In the genomic region with DNA sequence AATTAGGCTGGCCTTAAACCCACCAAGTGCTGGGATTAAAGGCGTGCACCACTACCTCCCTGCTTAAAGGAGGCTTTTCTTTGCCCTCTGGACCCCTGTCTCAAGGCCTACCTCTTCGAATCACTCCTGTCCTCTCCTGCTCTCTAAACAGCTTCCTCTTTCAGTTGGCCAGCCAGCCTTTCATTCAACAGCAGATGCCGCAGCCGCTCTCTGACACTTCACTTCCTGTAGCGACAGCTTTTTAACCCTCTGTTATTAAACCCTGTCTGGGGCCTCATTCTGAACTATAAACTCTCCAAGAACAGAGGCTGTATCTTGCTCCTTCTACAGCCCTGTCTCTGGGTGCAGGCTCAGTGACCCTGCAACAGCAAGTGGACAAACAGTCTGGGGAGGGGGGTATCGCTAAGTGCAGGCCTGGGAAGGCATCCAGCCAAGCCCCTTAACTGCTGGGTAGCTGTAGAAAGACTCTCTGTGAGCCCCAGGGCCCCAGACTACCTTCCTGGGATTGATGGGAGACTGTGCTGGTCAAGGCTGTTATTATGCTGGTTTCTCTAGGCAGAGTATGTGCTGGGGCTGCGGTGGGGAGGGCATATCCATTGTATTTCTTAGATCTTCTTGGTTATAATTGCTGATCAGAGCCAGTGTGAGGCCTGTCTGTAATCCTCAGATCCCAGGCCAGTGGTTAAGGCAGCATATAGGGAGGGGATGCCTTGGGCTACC, we compare ENCODE assay signal across 8 mouse cellular contexts. TPM values are rescaled to one million over a fixed set of nuclear protein-coding genes. Genes with fewer than 3 reads are reported as not detected.
A peak's percentile ranks its signal among the peaks of the same experiment; 100 is the strongest.
DNase-seq lines count a peak whose midpoint lies in the region; ATAC-seq lines count a peak whose summit lies in the region.

No protein-coding gene starts in this region.

- H3K4me1 ChIP-seq in brown adipose tissue, adult 24 weeks (ENCODE audit: control insufficient read depth, insufficient read depth, insufficient read length, low read length) = peaks cover 5% of the 10 kb centered on the region; the same call in 1 of the 2 replicates
- H3K4me1 ChIP-seq in heart, embryonic 16.5 days (ENCODE audit: control insufficient read depth, insufficient read depth, low read length) = peaks cover 16% of the 10 kb centered on the region

- H3K4me2 ChIP-seq in heart, embryonic 16.5 days (ENCODE audit: low read depth, low read length) = peak overlapping the region; percentile 0; the same call in 1 of the 2 replicates

- no peaks in the 10 kb centered on the region for H3K27me3 ChIP-seq in heart, embryonic 16.5 days (ENCODE audit: control insufficient read depth, insufficient read depth, low read length)

- no peaks in the 10 kb centered on the region for H3K9me3 ChIP-seq in heart, embryonic 16.5 days (replicated peaks; ENCODE audit: control insufficient read depth, low read length)

- peak; percentile 78 for DNase-seq in CD4-positive helper T cell, adult 2 months (ENCODE audit: low read depth, low spot score)
- peak; percentile 49 for DNase-seq in kidney, postnatal 14 days
- peak; percentile 56 to 70 for DNase-seq in thymus, adult 18-20 months
- no peak for DNase-seq in adipocyte (ENCODE audit: low spot score)
- no peak for DNase-seq in gastrocnemius, adult 18-20 months (ENCODE audit: low spot score)

- H3K9ac ChIP-seq in heart, embryonic 16.5 days (ENCODE audit: low read length) = peak overlapping the region; percentile 47; the same call in 1 of the 2 replicates

- no peak overlapping the region for H3K4me3 ChIP-seq in brown adipose tissue, adult 24 weeks (ENCODE audit: insufficient read depth, low read depth, low read length)
- no peak overlapping the region for H3K4me3 ChIP-seq in heart, embryonic 16.5 days (ENCODE audit: low read length)

- 0 out of 2 replicates have a peak, but pooled peaks cover 4% of the 10 kb centered on the region for H3K36me3 ChIP-seq in heart, embryonic 16.5 days (ENCODE audit: control insufficient read depth, insufficient read depth)

- 32% methylated on average over 7 of the region's 7 CpGs for WGBS in heart, embryonic 16.5 days

- peak overlapping the region; percentile 37 for H3K27ac ChIP-seq in brown adipose tissue, adult 24 weeks (replicated peaks; ENCODE audit: low read depth, low read length)
- H3K27ac ChIP-seq in heart, embryonic 16.5 days (ENCODE audit: low read length) = peak overlapping the region; percentile 77

- 0 out of 2 replicates have a peak, but pooled peaks have one; percentile 43 for ATAC-seq in heart, embryonic 16.5 days (replicated peaks; ENCODE audit: extremely low read depth, insufficient read depth, low FRiP score)
- peak; percentile 68 for ATAC-seq in megakaryocyte progenitor cell, adult 5-6 weeks (replicated peaks; ENCODE audit: poor library complexity)

RNA-seq across cellular contexts. Expression of a gene that starts 13.7 kb away (rescaled TPM):
- polyA plus RNA-seq in brown adipose tissue, adult 24 weeks (2012; ENCODE audit: insufficient read depth, insufficient read length, missing spikeins) = 1.2 and 2.9 TPM in 2 replicates
- 3.6 and 6.2 TPM in 2 replicates for polyA plus RNA-seq in heart, embryonic 16.5 days (2015; fragmentation: Nextera tagmentation; extraction: Ambion mirVana)
- 25.9 and 38.2 TPM in 2 replicates for total RNA-seq in megakaryocyte progenitor cell, adult 5-6 weeks (2015)
- total RNA-seq in megakaryocyte progenitor cell, adult 5-6 weeks (2017) = 113 and 122 TPM in 2 replicates
- under 1 TPM; 0.52 to 0.71 TPM for total RNA-seq in gastrocnemius, adult 18-20 months (2021)

RNA-seq across cellular contexts. Expression of a gene that starts 34.4 kb away (rescaled TPM):
- 15.6 and 19.7 TPM in 2 replicates for polyA plus RNA-seq in brown adipose tissue, adult 24 weeks (2012; ENCODE audit: insufficient read depth, insufficient read length, missing spikeins)
- polyA plus RNA-seq in heart, embryonic 16.5 days (2015; fragmentation: Nextera tagmentation; extraction: Ambion mirVana) = 119 and 129 TPM in 2 replicates
- total RNA-seq in megakaryocyte progenitor cell, adult 5-6 weeks (2015) = 52.7 and 60.6 TPM in 2 replicates
- total RNA-seq in megakaryocyte progenitor cell, adult 5-6 weeks (2017) = 38.8 and 42.1 TPM in 2 replicates
- total RNA-seq in gastrocnemius, adult 18-20 months (2021) = 10 to 100 TPM; 19.6 to 21.4 TPM

Comparison
In these comparisons a context has a peak if more than half of its experiments do, and no peak if none do; other contexts are left out.
1. DNase-seq: peak in CD4-positive helper T cell, adult 2 months (single experiment), kidney, postnatal 14 days (single experiment) and thymus, adult 18-20 months (2 of 2); none in adipocyte (single experiment) and gastrocnemius, adult 18-20 months (single experiment).
2. RNA of a gene that starts 13.7 kb away (total RNA-seq): 25.9 to 122 TPM in megakaryocyte progenitor cell, adult 5-6 weeks; 0.52 to 0.71 TPM in gastrocnemius, adult 18-20 months; every median in the first group is over 10 times any median in the second.